Mouse (Mus musculus) C2C12 (cell line): ENCODE data around the gene Pmepa1. TPM values are rescaled to one million over a fixed set of nuclear protein-coding genes. Genes with fewer than 3 reads are reported as not detected.

Experiments used
- H3K27me3 ChIP-seq: one replicate; pipeline ENCODE4 v1.6.1; 2011; ENCODE audit not compliant: control insufficient read depth, insufficient read depth, insufficient read length
- H3K36me3 ChIP-seq: one replicate; pipeline ENCODE4 v1.6.1; 2011; ENCODE audit not compliant: control insufficient read depth, insufficient read depth
- H3K4me3 ChIP-seq: one replicate; pipeline ENCODE4 v1.5.1; 2011; ENCODE audit warnings: mild to moderate bottlenecking, control low read depth; ENCODE audit not compliant: poor library complexity, insufficient read depth, severe bottlenecking
- H3K79me2 ChIP-seq: one replicate; pipeline ENCODE4 v1.6.1; 2011; ENCODE audit not compliant: control insufficient read depth, insufficient read depth
- H3K79me3 ChIP-seq: one replicate; pipeline ENCODE4 v1.6.1; 2011; ENCODE audit warnings: low read depth, control low read depth
- H3ac ChIP-seq: one replicate; pipeline ENCODE3; 2011; ENCODE audit warnings: low read depth; ENCODE audit not compliant: control insufficient read depth, insufficient read length
- CEBPB ChIP-seq: IDR thresholded peaks from one replicate; pipeline ENCODE4 v1.6.1; 2011; ENCODE audit warnings: low read depth, mild to moderate bottlenecking, control low read depth, moderate library complexity
- CTCF ChIP-seq: IDR thresholded peaks from one replicate; pipeline ENCODE4 v1.5.1; 2011; ENCODE audit not compliant: control insufficient read depth, insufficient read depth, insufficient read length
- FOSL1 ChIP-seq: IDR thresholded peaks from one replicate; pipeline ENCODE4 v1.8.0; 2011; ENCODE audit warnings: mild to moderate bottlenecking, low read length; ENCODE audit not compliant: poor library complexity, insufficient read depth, severe bottlenecking
- MAX ChIP-seq: IDR thresholded peaks from one replicate; pipeline ENCODE4 v1.6.1; 2011; ENCODE audit warnings: mild to moderate bottlenecking, control low read depth
- MYOD1 ChIP-seq: IDR thresholded peaks from one replicate; pipeline ENCODE4 v1.6.1; 2011; ENCODE audit warnings: low read depth; ENCODE audit not compliant: control insufficient read depth, insufficient read length
- MYOG ChIP-seq: IDR thresholded peaks from one replicate; pipeline ENCODE4 v1.6.1; 2011; ENCODE audit not compliant: control insufficient read depth, insufficient read length; ENCODE audit errors: extremely low read depth
- USF1 ChIP-seq: IDR thresholded peaks from one replicate; pipeline ENCODE4 v1.6.1; 2011; ENCODE audit warnings: low read depth, mild to moderate bottlenecking, control low read depth, moderate library complexity
- polyA plus RNA-seq: library from polyadenylated mRNA; unstranded; fragments of >200 nt; fragmentation: generic; extraction: Trizol; gene quantifications from one replicate; pipeline ENCODE4 v1.2.1, GENCODE M21; 2012; ENCODE audit warnings: missing spikeins

Gene Pmepa1
- polyA plus RNA-seq, 1 experiment: 180 TPM

GRCm38 (mm10) chr2:173219256-173219954 is 56.9 kb downstream of the Pmepa1 start:
- TF ChIP-seq USF1 (no peak), CTCF (peak; percentile 72)
- Histone ChIP-seq H3K79me3 (no peaks in the 10 kb centered on the region), H3K79me2 (no peaks in the 10 kb centered on the region), H3K27me3 (no peaks in the 10 kb centered on the region), H3K36me3 (no peaks in the 10 kb centered on the region), H3ac (no peak overlapping the region), H3K4me3 (no peak overlapping the region)

GRCm38 (mm10) chr2:173218416-173219141 is 57.8 kb downstream of the Pmepa1 start, which contains the start of gene Zbp1:
Gene Zbp1, minus strand, starts transcription at chr2:173218923.
- no peak for TF ChIP-seq FOSL1
- Histone ChIP-seq H3K27me3 (no peaks in the 10 kb centered on the region), H3K79me3 (no peaks in the 10 kb centered on the region), H3K36me3 (no peaks in the 10 kb centered on the region), H3K79me2 (no peaks in the 10 kb centered on the region), H3K4me3 (no peak within 1 kb of the TSS), H3ac (no peak within 1 kb of the TSS)

- no peak for TF ChIP-seq CTCF
- TF ChIP-seq MAX: no peak
- no peak for TF ChIP-seq MYOD1
- no peak for TF ChIP-seq FOSL1
- no peak for TF ChIP-seq USF1
- no peak for TF ChIP-seq CEBPB
- TF ChIP-seq MYOG: no peak
- Histone ChIP-seq H3K79me3 (no peaks in the 10 kb centered on the region), H3ac (no peak overlapping the region), H3K27me3 (no peaks in the 10 kb centered on the region), H3K4me3 (no peak overlapping the region), H3K36me3 (no peaks in the 10 kb centered on the region), H3K79me2 (no peaks in the 10 kb centered on the region)
Measured at GRCm38 (mm10) chr2:173217763-173218258, 58.5 kb downstream of the Pmepa1 start.

- TF ChIP-seq USF1: no peak
- TF ChIP-seq CEBPB: no peak
- no peak for TF ChIP-seq MYOG
- no peak for TF ChIP-seq CTCF
- TF ChIP-seq FOSL1: no peak
- TF ChIP-seq MAX: no peak
- no peak for TF ChIP-seq MYOD1
- Histone ChIP-seq H3K79me2 (no peaks in the 10 kb centered on the region), H3ac (no peak overlapping the region), H3K36me3 (no peaks in the 10 kb centered on the region), H3K79me3 (no peaks in the 10 kb centered on the region), H3K27me3 (no peaks in the 10 kb centered on the region), H3K4me3 (no peak overlapping the region)
Measured at GRCm38 (mm10) chr2:173217246-173217645, 59.1 kb downstream of the Pmepa1 start.

- Histone ChIP-seq H3K27me3 (no peaks in the 10 kb centered on the region), H3K79me2 (no peaks in the 10 kb centered on the region), H3K79me3 (no peaks in the 10 kb centered on the region), H3ac (no peak overlapping the region), H3K4me3 (no peak overlapping the region), H3K36me3 (no peaks in the 10 kb centered on the region)
- TF ChIP-seq MYOD1: no peak
- no peak for TF ChIP-seq MYOG
- TF ChIP-seq FOSL1: no peak
- TF ChIP-seq MAX: no peak
- no peak for TF ChIP-seq CEBPB
- TF ChIP-seq USF1: no peak
- TF ChIP-seq CTCF: no peak
Measured at GRCm38 (mm10) chr2:173216840-173217239, 59.5 kb downstream of the Pmepa1 start.

GRCm38 (mm10) chr2:173212227-173212626 is 64.1 kb downstream of the Pmepa1 start:
- TF ChIP-seq MYOG (no peak), MYOD1 (no peak), FOSL1 (no peak), USF1 (no peak), CTCF (no peak), CEBPB (no peak), MAX (no peak)
- Histone ChIP-seq H3K27me3 (no peaks in the 10 kb centered on the region), H3K79me2 (no peaks in the 10 kb centered on the region), H3K4me3 (no peak overlapping the region), H3K36me3 (no peaks in the 10 kb centered on the region), H3K79me3 (no peaks in the 10 kb centered on the region), H3ac (no peak overlapping the region)
